Mouse (Mus musculus) midbrain, embryonic 11.5 days (tissue): ENCODE results near the gene Pcare. TPM values are rescaled to one million over a fixed set of nuclear protein-coding genes. Genes with fewer than 3 reads are reported as not detected.

Experiments used
- ATAC-seq: fragments of 200-750 bp; cut with Nextera tagmentation; 2 replicates; pipeline ENCODE4 v1.8.0; 2017; ENCODE audit warnings: moderate TSS enrichment, moderate library complexity; ENCODE audit not compliant: low FRiP score
- DNase-seq: peaks from one replicate; pipeline ENCODE4 v3.0.0; 2015; ENCODE audit warnings: low spot score; ENCODE audit errors: missing footprints
- H3K27ac ChIP-seq: fragments of 300-500 bp; sonication (generic); 2 replicates; pipeline ENCODE4 v1.5.1; 2014; ENCODE audit warnings: low read depth, low read length
- H3K27me3 ChIP-seq: fragments of 300-500 bp; sonication (generic); 2 replicates; pipeline ENCODE4 v1.6.1; 2014; ENCODE audit warnings: mild to moderate bottlenecking, low read length, moderate library complexity, mixed read lengths; ENCODE audit not compliant: control insufficient read depth, insufficient read depth
- H3K36me3 ChIP-seq: fragments of 300-500 bp; sonication (generic); 2 replicates; pipeline ENCODE4 v1.6.1; 2014; ENCODE audit warnings: mild to moderate bottlenecking, low read length, moderate library complexity, mixed read lengths; ENCODE audit not compliant: control insufficient read depth, insufficient read depth
- H3K4me1 ChIP-seq: fragments of 300-500 bp; sonication (generic); 2 replicates; pipeline ENCODE4 v1.6.1; 2014; ENCODE audit warnings: low read length; ENCODE audit not compliant: control insufficient read depth, insufficient read depth
- H3K4me2 ChIP-seq: fragments of 300-500 bp; sonication (generic); 2 replicates; pipeline ENCODE4 v1.6.1; 2014; ENCODE audit warnings: mild to moderate bottlenecking, moderate library complexity
- H3K4me3 ChIP-seq: fragments of 300-500 bp; sonication (generic); 2 replicates; pipeline ENCODE4 v1.5.1; 2014; ENCODE audit warnings: low read depth, low read length
- H3K9ac ChIP-seq: fragments of 300-500 bp; sonication (generic); 2 replicates; pipeline ENCODE4 v1.6.1; 2014; ENCODE audit warnings: low read length
- H3K9me3 ChIP-seq: fragments of 300-500 bp; sonication (generic); 2 replicates; pipeline ENCODE4 v1.6.1; 2016; ENCODE audit warnings: low read length; ENCODE audit not compliant: control insufficient read depth
- WGBS: fragments of 180-500 bp; shearing (Covaris S2); extraction: QIAGEN DNeasy Blood & Tissue Kit; methylation state at CpG from one replicate; pipeline ENCODE4 v1.1.7; 2014; 5-methylcytosine and 5-hydroxymethylcytosine counted together
- polyA plus RNA-seq: library from polyadenylated mRNA; unstranded; fragments of >200 nt; fragmentation: Nextera tagmentation; extraction: Ambion mirVana; gene quantifications from 2 replicates; pipeline ENCODE4 v1.2.1, GENCODE M21; 2014

Pcare gene
- polyA plus RNA-seq, 1 experiment from 2014 or later, result not detected

GRCm38 (mm10) chr17:71747561-71747960, 5.1 kb downstream of the Pcare start:
- H3K27ac ChIP-seq, result no peak overlapping the region
- H3K27me3 ChIP-seq, result no peaks in the 10 kb centered on the region
- H3K9ac ChIP-seq, result no peak overlapping the region
- ATAC-seq, result no peak
- H3K4me2 ChIP-seq, result no peak overlapping the region
- no peaks in the 10 kb centered on the region for H3K36me3 ChIP-seq
- no peaks in the 10 kb centered on the region for H3K4me1 ChIP-seq
- no peaks in the 10 kb centered on the region for H3K9me3 ChIP-seq
- WGBS, result 84% methylated on average over 8 of the region's 8 CpGs
- no peak overlapping the region for H3K4me3 ChIP-seq
- DNase-seq, result no peak

DNA sequence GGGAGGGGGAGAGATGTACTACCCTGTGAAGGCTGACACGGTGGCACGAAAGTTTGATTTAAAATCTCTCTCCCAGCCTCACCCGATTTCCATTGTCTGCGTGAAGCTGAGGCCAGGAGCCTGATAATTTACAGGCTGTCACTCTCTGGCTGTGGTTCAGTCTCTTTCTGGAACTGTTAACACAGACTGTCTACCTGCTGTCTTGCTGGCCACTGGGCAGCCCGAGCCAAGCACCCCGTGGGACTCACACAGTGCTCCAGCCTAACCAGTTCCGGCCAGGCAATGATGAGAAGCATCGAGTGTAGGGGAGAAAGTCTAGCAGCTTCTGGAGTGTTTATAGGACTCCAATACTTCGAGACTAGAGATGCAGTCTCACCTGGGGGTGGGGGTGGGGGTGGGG, 6.6 kb downstream of the Pcare start:
- ATAC-seq (no peak), DNase-seq (no peak)
- Histone ChIP-seq H3K27me3 (no peaks in the 10 kb centered on the region), H3K4me3 (no peak overlapping the region), H3K36me3 (no peaks in the 10 kb centered on the region), H3K9me3 (no peaks in the 10 kb centered on the region), H3K9ac (no peak overlapping the region), H3K4me2 (no peak overlapping the region), H3K27ac (no peak overlapping the region), H3K4me1 (no peaks in the 10 kb centered on the region)
- WGBS, result 86% methylated on average over 9 of the region's 9 CpGs

DNA sequence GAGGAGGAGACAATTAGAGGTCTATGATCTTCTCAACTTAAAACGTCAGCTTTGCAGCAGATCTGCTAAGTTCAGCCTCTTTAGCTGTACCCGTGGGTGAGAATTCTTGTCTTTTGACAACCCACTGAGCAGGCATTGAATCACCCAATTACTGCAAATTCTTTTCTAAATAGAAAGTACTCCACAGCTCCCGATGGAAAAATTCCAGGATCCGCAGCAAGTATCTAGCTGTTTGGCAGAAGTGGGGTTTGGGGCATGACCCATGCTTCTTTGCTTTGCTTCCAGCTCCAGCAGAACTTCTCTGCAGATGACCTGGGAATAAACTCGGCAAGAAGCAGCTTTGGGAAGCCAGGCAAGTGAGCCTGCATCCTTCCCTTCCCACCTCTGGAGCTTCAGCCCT, 9.8 kb downstream of the Pcare start:
- Histone ChIP-seq H3K4me3 (no peak overlapping the region), H3K4me1 (no peaks in the 10 kb centered on the region), H3K9me3 (no peaks in the 10 kb centered on the region), H3K27me3 (no peaks in the 10 kb centered on the region), H3K36me3 (no peaks in the 10 kb centered on the region), H3K9ac (no peak overlapping the region), H3K27ac (no peak overlapping the region), H3K4me2 (no peak overlapping the region)
- 28% methylated on average over 5 of the region's 5 CpGs for WGBS
- DNase-seq (no peak), ATAC-seq (no peak)

DNA sequence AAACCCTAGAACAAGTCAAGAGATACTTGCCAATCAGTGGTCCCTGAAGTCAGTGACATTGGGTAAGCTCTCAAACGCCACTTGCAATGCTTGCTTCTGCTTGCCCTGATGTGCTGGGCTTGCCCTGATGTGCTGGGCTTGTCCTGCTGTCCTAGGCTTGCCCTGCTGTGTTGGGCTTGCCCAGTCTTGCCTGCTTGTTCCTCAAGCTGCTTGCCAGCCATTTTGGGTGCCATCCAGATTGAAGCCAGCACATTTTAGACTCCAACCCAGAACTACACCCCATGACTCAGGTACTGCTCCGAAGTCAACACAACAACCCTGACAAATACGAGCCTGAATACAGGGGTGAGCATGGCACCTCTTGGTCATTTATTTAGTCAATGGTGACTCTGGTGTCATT, 10.5 kb downstream of the Pcare start:
- ATAC-seq, result no peak
- H3K9me3 ChIP-seq, result no peaks in the 10 kb centered on the region
- 80% methylated on average over 3 of the region's 3 CpGs for WGBS

GRCm38 (mm10) chr17:71736442-71736841, 16.3 kb downstream of the Pcare start:
- 79% methylated on average over 3 of the region's 3 CpGs for WGBS
- H3K4me1 ChIP-seq, result no peaks in the 10 kb centered on the region
- no peak for ATAC-seq

More for the DNA sequence above, 10.5 kb downstream of the Pcare start:
- Histone ChIP-seq H3K4me2 (no peak overlapping the region), H3K4me1 (no peaks in the 10 kb centered on the region), H3K27ac (no peak overlapping the region), H3K4me3 (no peak overlapping the region), H3K36me3 (no peaks in the 10 kb centered on the region), H3K27me3 (no peaks in the 10 kb centered on the region), H3K9ac (no peak overlapping the region)
- DNase-seq, result no peak

GRCm38 (mm10) chr17:71730655-71731054, 22.0 kb downstream of the Pcare start:
- WGBS, result 81% methylated on average over 2 of the region's 2 CpGs

More at GRCm38 (mm10) chr17:71736442-71736841, 16.3 kb downstream of the Pcare start:
- H3K27ac ChIP-seq, result no peak overlapping the region
- no peaks in the 10 kb centered on the region for H3K9me3 ChIP-seq
- H3K4me2 ChIP-seq, result no peak overlapping the region
- no peak overlapping the region for H3K4me3 ChIP-seq
- DNase-seq, result no peak
- no peaks in the 10 kb centered on the region for H3K27me3 ChIP-seq
- H3K9ac ChIP-seq, result no peak overlapping the region
- no peaks in the 10 kb centered on the region for H3K36me3 ChIP-seq

GRCm38 (mm10) chr17:71721019-71721418, 31.7 kb downstream of the Pcare start:
- no peak overlapping the region for H3K27ac ChIP-seq
- H3K4me2 ChIP-seq, result no peak overlapping the region
- H3K9me3 ChIP-seq, result no peaks in the 10 kb centered on the region
- no peaks in the 10 kb centered on the region for H3K4me1 ChIP-seq
- ATAC-seq (no peak), DNase-seq (no peak)
- H3K9ac ChIP-seq, result no peak overlapping the region
- H3K27me3 ChIP-seq, result no peaks in the 10 kb centered on the region
- H3K4me3 ChIP-seq, result no peak overlapping the region
- H3K36me3 ChIP-seq, result no peaks in the 10 kb centered on the region
- 81% methylated on average over 3 of the region's 3 CpGs for WGBS

More at GRCm38 (mm10) chr17:71730655-71731054, 22.0 kb downstream of the Pcare start:
- Histone ChIP-seq H3K4me3 (no peak overlapping the region), H3K9ac (no peak overlapping the region), H3K4me2 (no peak overlapping the region), H3K4me1 (no peaks in the 10 kb centered on the region), H3K36me3 (no peaks in the 10 kb centered on the region), H3K9me3 (no peaks in the 10 kb centered on the region), H3K27me3 (no peaks in the 10 kb centered on the region), H3K27ac (no peak overlapping the region)
- DNase-seq (no peak), ATAC-seq (no peak)

- H3K27ac ChIP-seq, result no peak overlapping the region
- H3K27me3 ChIP-seq, result no peaks in the 10 kb centered on the region
- no peak overlapping the region for H3K4me2 ChIP-seq
- H3K4me3 ChIP-seq, result no peak overlapping the region
- DNase-seq, result no peak
- no peaks in the 10 kb centered on the region for H3K4me1 ChIP-seq
- H3K9ac ChIP-seq, result no peak overlapping the region
- no peak for ATAC-seq
- no peaks in the 10 kb centered on the region for H3K36me3 ChIP-seq
- no peaks in the 10 kb centered on the region for H3K9me3 ChIP-seq
Observed at GRCm38 (mm10) chr17:71720434-71720833, 32.3 kb downstream of the Pcare start.

- no peak overlapping the region for H3K27ac ChIP-seq
- no peaks in the 10 kb centered on the region for H3K4me1 ChIP-seq
- H3K9ac ChIP-seq, result no peak overlapping the region
- H3K4me3 ChIP-seq, result no peak overlapping the region
- WGBS, result 92% methylated on average over 8 of the region's 8 CpGs
- no peak for DNase-seq
- H3K9me3 ChIP-seq, result no peaks in the 10 kb centered on the region
- H3K36me3 ChIP-seq, result no peaks in the 10 kb centered on the region
- no peak for ATAC-seq
- no peaks in the 10 kb centered on the region for H3K27me3 ChIP-seq
- no peak overlapping the region for H3K4me2 ChIP-seq
Observed at GRCm38 (mm10) chr17:71717881-71718625, 34.6 kb downstream of the Pcare start.
